ENCODE assay signal across 8 mouse cellular contexts in the genomic region with DNA sequence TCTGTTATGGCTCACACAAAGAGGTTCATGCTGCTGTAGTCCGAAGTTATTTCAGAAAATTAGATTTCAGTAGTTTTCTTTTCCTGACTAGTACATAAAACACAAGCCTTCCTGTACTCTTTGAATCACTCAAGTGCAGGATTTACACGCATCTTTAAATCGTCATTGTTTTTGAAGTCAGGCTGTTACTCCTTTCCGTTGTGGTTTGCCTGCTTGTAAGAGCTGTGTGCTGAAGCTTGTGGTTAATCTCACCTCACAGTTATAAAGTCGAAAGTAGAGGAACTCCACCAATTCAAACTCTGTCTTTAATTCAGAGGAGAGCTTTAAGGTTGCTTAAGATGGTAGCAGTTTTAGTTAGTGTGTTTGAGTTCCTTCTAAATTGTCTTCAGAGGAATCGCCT.
DNase-seq lines count a peak whose midpoint lies in the region; ATAC-seq and TF ChIP-seq lines count a peak whose summit lies in the region.

No protein-coding gene starts in this region.

- no peaks in the 10 kb centered on the region for H3K36me3 ChIP-seq in heart, embryonic 15.5 days
- no peaks in the 10 kb centered on the region for H3K36me3 ChIP-seq in hindbrain, embryonic 11.5 days (ENCODE audit: control insufficient read depth, insufficient read depth, low read length)
- no peaks in the 10 kb centered on the region for H3K36me3 ChIP-seq in macrophage (ENCODE audit: inconsistent target)

- ATAC-seq in heart, embryonic 15.5 days (replicated peaks; ENCODE audit: insufficient number of reproducible peaks, insufficient read depth, low FRiP score, low read depth): no peak
- ATAC-seq in hindbrain, embryonic 11.5 days (ENCODE audit: low FRiP score): no peak
- no peak for ATAC-seq in frontal cortex, adult (ENCODE audit: low TSS enrichment)

- no peaks in the 10 kb centered on the region for H3K9me3 ChIP-seq in heart, embryonic 15.5 days (replicated peaks)
- H3K9me3 ChIP-seq in hindbrain, embryonic 11.5 days (ENCODE audit: control insufficient read depth, low read length): no peaks in the 10 kb centered on the region

- H3K27me3 ChIP-seq in heart, embryonic 15.5 days: no peaks in the 10 kb centered on the region
- no peaks in the 10 kb centered on the region for H3K27me3 ChIP-seq in hindbrain, embryonic 11.5 days (ENCODE audit: control insufficient read depth, insufficient read depth, low read length)
- H3K27me3 ChIP-seq in cerebellum, adult 2 months (ENCODE audit: control insufficient read depth, insufficient read depth, low read length): no peaks in the 10 kb centered on the region

- DNase-seq in heart, postnatal 14 days: no peak
- peak; percentile 44 for DNase-seq in MEL-GATA-1-ER (ENCODE audit: extremely low read depth, low read depth)
- no peak for DNase-seq in hindbrain, embryonic 11.5 days (ENCODE audit: low spot score)
- peak; percentile 43 for DNase-seq in thymus, postnatal 14 days
- DNase-seq in cerebellum, adult 2 months: no peak

- no peak for TF ChIP-seq CTCF in cerebellum, adult 2 months (IDR thresholded peaks at IDR 0.05; ENCODE audit: borderline replicate concordance, insufficient read depth, low read depth, low read length)

- H3K4me2 ChIP-seq in heart, embryonic 15.5 days: peak overlapping the region; percentile 68
- H3K4me2 ChIP-seq in hindbrain, embryonic 11.5 days (replicated peaks; ENCODE audit: low read depth, low read length): peak overlapping the region; percentile 79; the same call in 1 of the 2 replicates

- peak overlapping the region; percentile 62 for H3K4me3 ChIP-seq in heart, embryonic 15.5 days
- H3K4me3 ChIP-seq in hindbrain, embryonic 11.5 days (ENCODE audit: low read depth, low read length): peak overlapping the region; percentile 48
- H3K4me3 ChIP-seq in macrophage (ENCODE audit: inconsistent target): peak overlapping the region; percentile 91
- no peak overlapping the region for H3K4me3 ChIP-seq in cerebellum, adult 2 months (replicated peaks; ENCODE audit: insufficient read depth, low read depth, low read length)

- H3K79me2 ChIP-seq in macrophage (ENCODE audit: inconsistent target): peaks cover 56% of the 10 kb centered on the region

- no peak for TF ChIP-seq POLR2A in cerebellum, adult 2 months (IDR thresholded peaks at IDR 0.05; ENCODE audit: borderline replicate concordance, insufficient read depth, low read length)

- peak overlapping the region; percentile 72 for H3K27ac ChIP-seq in heart, embryonic 15.5 days
- no peak overlapping the region for H3K27ac ChIP-seq in hindbrain, embryonic 11.5 days (ENCODE audit: low read depth, low read length)
- peak overlapping the region; percentile 71 for H3K27ac ChIP-seq in macrophage
- no peak overlapping the region for H3K27ac ChIP-seq in cerebellum, adult 2 months (ENCODE audit: insufficient read depth, low read length)

- 14% methylated on average over 6 of the region's 6 CpGs for WGBS in heart, embryonic 15.5 days
- 34% methylated on average over 6 of the region's 6 CpGs for WGBS in hindbrain, embryonic 11.5 days
- WGBS in macrophage (ENCODE audit: missing documents): 0% methylated on average over 5 of the region's 6 CpGs
- 77% methylated on average over 6 of the region's 6 CpGs for WGBS in cerebellum, adult 2 months

- peak overlapping the region; percentile 69 for H3K9ac ChIP-seq in heart, embryonic 15.5 days
- H3K9ac ChIP-seq in hindbrain, embryonic 11.5 days (ENCODE audit: low read depth, low read length): no peak overlapping the region

- peaks cover 12% of the 10 kb centered on the region; the same call in 1 of the 2 replicates for H3K4me1 ChIP-seq in heart, embryonic 15.5 days (replicated peaks)
- no peaks in the 10 kb centered on the region for H3K4me1 ChIP-seq in hindbrain, embryonic 11.5 days (replicated peaks; ENCODE audit: control insufficient read depth, insufficient read depth, low read length)
- no peaks in the 10 kb centered on the region for H3K4me1 ChIP-seq in cerebellum, adult 2 months (ENCODE audit: control insufficient read depth, insufficient read depth, low read length)

- intact Hi-C loops in heart, postnatal 14 days (cut with DNase I): loop anchor here (2.0 kb wide), 1 partner anchor 96 kb away; no protein-coding TSS in a partner anchor

Comparison
In these comparisons a context has a peak if more than half of its experiments do, and no peak if none do; other contexts are left out.
1. H3K27ac ChIP-seq: peak in heart, embryonic 15.5 days (single experiment) and macrophage (single experiment); none in hindbrain, embryonic 11.5 days (single experiment) and cerebellum, adult 2 months (single experiment).
2. DNase-seq: peak in MEL-GATA-1-ER (single experiment) and thymus, postnatal 14 days (single experiment); none in heart, postnatal 14 days (0 of 2), hindbrain, embryonic 11.5 days (single experiment) and cerebellum, adult 2 months (0 of 2).